Mouse (Mus musculus): ENCODE measurements around the gene Noxred1. TPM values are rescaled to one million over a fixed set of nuclear protein-coding genes. Genes with fewer than 3 reads are reported as not detected.

The Noxred1 gene
- 68.5 and 75.4 TPM in 2 replicates for polyA plus RNA-seq (2012; rRNA removed)

GRCm38 (mm10) chr12:87238632-87239031 is at the start of gene Noxred1:
TSS of gene Noxred1 (minus strand) at chr12:87238732.
- peak within 1 kb of the TSS; percentile 79 for H3K4me3 ChIP-seq (ENCODE audit: control insufficient read depth, low read depth, low read length)
- peaks cover 10% of the 10 kb centered on the region for H3K36me3 ChIP-seq (ENCODE audit: control insufficient read depth, insufficient read depth, low read length)
- no peaks in the 10 kb centered on the region for H3K4me1 ChIP-seq (ENCODE audit: control insufficient read depth, insufficient read depth, low read length)
- no peaks in the 10 kb centered on the region for H3K27me3 ChIP-seq (ENCODE audit: control insufficient read depth, insufficient read depth, low read length)
- no peak for TF ChIP-seq CTCF (IDR thresholded peaks at IDR 0.05; ENCODE audit: control insufficient read depth, insufficient read depth, insufficient replicate concordance, low read depth, low read length)
- TF ChIP-seq POLR2A (IDR thresholded peaks at IDR 0.05; ENCODE audit: control insufficient read depth, low read depth, low read length), result no peak
- H3K27ac ChIP-seq (ENCODE audit: control insufficient read depth, insufficient read depth, low read depth, low read length), result peak within 1 kb of the TSS; percentile 52

DNA sequence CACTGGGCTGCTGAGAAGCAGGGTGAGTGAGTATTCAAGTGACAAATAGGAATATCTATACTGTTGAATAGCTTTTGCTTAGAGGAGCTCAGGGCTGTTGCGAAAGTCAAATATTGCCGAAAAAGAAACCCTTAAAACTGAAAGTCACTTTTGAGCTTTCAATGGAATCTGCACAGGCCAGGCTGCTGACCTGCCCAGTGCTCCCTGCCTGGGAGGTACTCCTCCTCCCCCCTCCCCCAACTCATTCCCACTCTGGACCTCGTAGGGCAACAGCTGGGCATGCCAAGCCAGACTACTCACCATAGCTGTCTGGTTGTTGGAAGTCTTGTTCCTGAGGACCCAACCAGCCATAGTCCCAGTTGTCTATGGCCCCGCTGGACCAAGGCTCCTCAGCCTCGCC is 46.2 kb upstream of the Noxred1 start:
- Histone ChIP-seq H3K27me3 (ENCODE audit: control insufficient read depth, insufficient read depth, low read length) (no peaks in the 10 kb centered on the region), H3K4me1 (ENCODE audit: control insufficient read depth, insufficient read depth, low read length) (no peaks in the 10 kb centered on the region), H3K36me3 (ENCODE audit: control insufficient read depth, insufficient read depth, low read length) (no peaks in the 10 kb centered on the region), H3K27ac (ENCODE audit: control insufficient read depth, insufficient read depth, low read depth, low read length) (no peak overlapping the region), H3K4me3 (ENCODE audit: control insufficient read depth, low read depth, low read length) (no peak overlapping the region)
- TF ChIP-seq POLR2A (IDR thresholded peaks at IDR 0.05; ENCODE audit: control insufficient read depth, low read depth, low read length), result no peak
- TF ChIP-seq CTCF (IDR thresholded peaks at IDR 0.05; ENCODE audit: control insufficient read depth, insufficient read depth, insufficient replicate concordance, low read depth, low read length), result no peak

- Histone ChIP-seq H3K4me3 (ENCODE audit: control insufficient read depth, low read depth, low read length) (no peak overlapping the region), H3K27ac (ENCODE audit: control insufficient read depth, insufficient read depth, low read depth, low read length) (no peak overlapping the region), H3K36me3 (ENCODE audit: control insufficient read depth, insufficient read depth, low read length) (no peaks in the 10 kb centered on the region), H3K27me3 (ENCODE audit: control insufficient read depth, insufficient read depth, low read length) (no peaks in the 10 kb centered on the region), H3K4me1 (ENCODE audit: control insufficient read depth, insufficient read depth, low read length) (no peaks in the 10 kb centered on the region)
- TF ChIP-seq POLR2A (IDR thresholded peaks at IDR 0.05; ENCODE audit: control insufficient read depth, low read depth, low read length), result no peak
- TF ChIP-seq CTCF (IDR thresholded peaks at IDR 0.05; ENCODE audit: control insufficient read depth, insufficient read depth, insufficient replicate concordance, low read depth, low read length), result no peak
These were observed 45.7 kb upstream of the Noxred1 start for GRCm38 (mm10) chr12:87284268-87284667.

DNA sequence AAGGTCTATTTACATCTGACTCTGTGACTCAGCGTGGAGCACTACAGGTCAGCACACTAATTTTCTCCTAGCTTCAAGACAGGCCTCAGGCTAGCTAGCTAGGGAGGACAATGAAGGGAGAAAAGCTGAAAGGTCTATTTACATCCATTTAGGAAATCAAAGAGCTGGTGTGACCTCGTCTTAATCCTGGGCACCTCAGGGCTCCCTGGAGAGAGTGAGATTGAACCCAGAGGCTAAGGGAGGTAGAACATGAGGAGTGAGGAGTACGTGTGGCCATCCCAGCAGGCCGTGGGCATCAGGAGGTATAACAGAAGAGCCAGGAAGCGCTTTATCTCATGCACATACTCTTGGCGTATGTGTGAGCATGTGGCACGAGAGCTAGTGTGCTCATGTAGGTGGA is 45.2 kb upstream of the Noxred1 start:
- TF ChIP-seq POLR2A (IDR thresholded peaks at IDR 0.05; ENCODE audit: control insufficient read depth, low read depth, low read length), result no peak
- no peak for TF ChIP-seq CTCF (IDR thresholded peaks at IDR 0.05; ENCODE audit: control insufficient read depth, insufficient read depth, insufficient replicate concordance, low read depth, low read length)
- Histone ChIP-seq H3K4me3 (ENCODE audit: control insufficient read depth, low read depth, low read length) (no peak overlapping the region), H3K4me1 (ENCODE audit: control insufficient read depth, insufficient read depth, low read length) (no peaks in the 10 kb centered on the region), H3K27me3 (ENCODE audit: control insufficient read depth, insufficient read depth, low read length) (no peaks in the 10 kb centered on the region), H3K36me3 (ENCODE audit: control insufficient read depth, insufficient read depth, low read length) (no peaks in the 10 kb centered on the region), H3K27ac (ENCODE audit: control insufficient read depth, insufficient read depth, low read depth, low read length) (no peak overlapping the region)

DNA sequence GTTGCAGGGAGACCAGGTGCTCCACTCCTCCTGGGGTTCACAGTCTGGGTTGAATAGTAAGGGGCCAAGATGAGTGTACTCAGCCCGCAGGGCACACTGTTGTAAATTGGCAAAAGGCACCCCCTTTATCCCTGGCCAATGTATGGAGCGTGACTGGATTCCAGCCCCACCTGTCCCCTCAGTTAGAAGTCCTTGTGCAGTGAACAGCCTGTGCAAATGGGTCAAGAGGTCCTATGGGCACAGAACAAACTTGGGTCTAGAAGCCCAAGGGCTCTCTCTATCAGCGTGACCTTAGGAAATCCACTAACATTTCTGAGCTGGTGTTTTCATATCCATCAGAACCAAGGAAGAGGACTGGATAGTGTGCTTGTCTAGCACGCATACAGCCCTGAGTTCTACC is 44.2 kb upstream of the Noxred1 start:
- TF ChIP-seq POLR2A (IDR thresholded peaks at IDR 0.05; ENCODE audit: control insufficient read depth, low read depth, low read length), result no peak
- TF ChIP-seq CTCF (IDR thresholded peaks at IDR 0.05; ENCODE audit: control insufficient read depth, insufficient read depth, insufficient replicate concordance, low read depth, low read length), result no peak
- Histone ChIP-seq H3K4me3 (ENCODE audit: control insufficient read depth, low read depth, low read length) (no peak overlapping the region), H3K27ac (ENCODE audit: control insufficient read depth, insufficient read depth, low read depth, low read length) (no peak overlapping the region)

DNA sequence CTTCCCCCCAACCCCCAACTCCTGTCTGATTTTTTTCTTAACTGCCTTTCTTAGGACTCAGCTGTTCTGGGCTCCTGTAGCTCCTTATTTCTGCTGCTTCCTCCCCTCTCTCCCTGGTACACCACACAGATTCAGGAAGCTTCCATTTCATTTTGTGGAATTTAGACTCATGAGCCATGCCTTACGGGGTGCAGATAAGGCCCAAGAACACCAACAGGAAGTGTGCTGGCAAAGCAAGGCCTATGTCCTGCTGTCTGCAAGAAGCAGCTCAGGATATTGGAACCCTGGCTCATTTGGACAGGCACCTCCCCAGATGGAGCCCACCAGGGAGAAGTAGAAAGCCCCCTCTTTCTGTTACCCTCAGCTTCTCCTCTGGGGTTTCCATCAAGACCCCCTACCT is 43.2 kb upstream of the Noxred1 start:
- Histone ChIP-seq H3K4me3 (ENCODE audit: control insufficient read depth, low read depth, low read length) (no peak overlapping the region), H3K36me3 (ENCODE audit: control insufficient read depth, insufficient read depth, low read length) (no peaks in the 10 kb centered on the region), H3K27ac (ENCODE audit: control insufficient read depth, insufficient read depth, low read depth, low read length) (no peak overlapping the region), H3K27me3 (ENCODE audit: control insufficient read depth, insufficient read depth, low read length) (no peaks in the 10 kb centered on the region), H3K4me1 (ENCODE audit: control insufficient read depth, insufficient read depth, low read length) (no peaks in the 10 kb centered on the region)
- no peak for TF ChIP-seq POLR2A (IDR thresholded peaks at IDR 0.05; ENCODE audit: control insufficient read depth, low read depth, low read length)

More for the DNA sequence above, 44.2 kb upstream of the Noxred1 start:
- Histone ChIP-seq H3K4me1 (ENCODE audit: control insufficient read depth, insufficient read depth, low read length) (no peaks in the 10 kb centered on the region), H3K36me3 (ENCODE audit: control insufficient read depth, insufficient read depth, low read length) (no peaks in the 10 kb centered on the region), H3K27me3 (ENCODE audit: control insufficient read depth, insufficient read depth, low read length) (no peaks in the 10 kb centered on the region)

DNA sequence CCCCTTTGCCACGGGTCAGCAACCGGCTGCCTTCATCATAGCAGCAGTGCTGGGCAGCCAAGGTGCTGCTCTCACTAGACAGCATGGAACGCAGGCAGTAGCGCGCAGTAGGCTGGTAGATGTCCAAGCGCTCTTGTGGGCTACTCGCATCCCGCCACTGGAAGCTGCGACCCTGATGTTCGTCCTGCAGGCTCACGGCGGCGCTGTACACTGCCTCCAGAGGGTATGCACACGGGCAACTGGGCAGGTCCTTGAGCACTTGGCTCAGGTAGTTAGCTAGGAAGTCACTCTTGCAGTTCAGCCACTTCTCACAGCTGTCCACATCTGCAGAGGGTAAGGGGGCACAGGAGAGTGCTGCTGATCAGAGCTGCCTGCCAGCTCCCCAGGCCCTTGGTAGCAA is 41.3 kb upstream of the Noxred1 start:
- Histone ChIP-seq H3K4me3 (ENCODE audit: control insufficient read depth, low read depth, low read length) (no peak overlapping the region), H3K27me3 (ENCODE audit: control insufficient read depth, insufficient read depth, low read length) (no peaks in the 10 kb centered on the region), H3K36me3 (ENCODE audit: control insufficient read depth, insufficient read depth, low read length) (no peaks in the 10 kb centered on the region; the same call in 1 of the 2 replicates), H3K4me1 (ENCODE audit: control insufficient read depth, insufficient read depth, low read length) (no peaks in the 10 kb centered on the region), H3K27ac (ENCODE audit: control insufficient read depth, insufficient read depth, low read depth, low read length) (no peak overlapping the region)
- TF ChIP-seq CTCF (IDR thresholded peaks at IDR 0.05; ENCODE audit: control insufficient read depth, insufficient read depth, insufficient replicate concordance, low read depth, low read length), result no peak
- TF ChIP-seq POLR2A (IDR thresholded peaks at IDR 0.05; ENCODE audit: control insufficient read depth, low read depth, low read length), result no peak

DNA sequence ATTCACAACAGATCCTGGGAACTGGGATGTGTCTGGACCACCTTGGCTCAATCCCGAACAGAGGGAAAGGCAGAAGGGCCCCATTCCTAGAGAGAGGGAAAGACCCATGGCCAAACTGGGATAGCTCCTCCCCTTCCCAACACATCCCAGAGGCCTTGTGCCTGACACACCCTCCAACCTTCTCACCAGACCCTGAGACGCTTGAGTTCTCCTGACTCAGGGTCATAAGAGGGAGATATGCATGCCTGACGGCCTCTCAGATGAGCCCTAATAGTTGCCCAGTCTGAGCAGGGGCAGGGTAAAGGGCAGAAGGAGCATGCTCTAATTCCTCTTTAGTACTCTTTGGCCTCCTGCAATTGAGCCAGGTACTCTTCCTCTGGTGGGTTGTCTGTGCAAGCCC is 40.8 kb upstream of the Noxred1 start:
- H3K4me3 ChIP-seq (ENCODE audit: control insufficient read depth, low read depth, low read length), result no peak overlapping the region
- no peaks in the 10 kb centered on the region for H3K4me1 ChIP-seq (ENCODE audit: control insufficient read depth, insufficient read depth, low read length)
- no peaks in the 10 kb centered on the region; the same call in 1 of the 2 replicates for H3K36me3 ChIP-seq (ENCODE audit: control insufficient read depth, insufficient read depth, low read length)

More for the DNA sequence above, 40.8 kb upstream of the Noxred1 start:
- H3K27ac ChIP-seq (ENCODE audit: control insufficient read depth, insufficient read depth, low read depth, low read length), result no peak overlapping the region
- TF ChIP-seq POLR2A (IDR thresholded peaks at IDR 0.05; ENCODE audit: control insufficient read depth, low read depth, low read length) (no peak), CTCF (IDR thresholded peaks at IDR 0.05; ENCODE audit: control insufficient read depth, insufficient read depth, insufficient replicate concordance, low read depth, low read length) (no peak)
- no peaks in the 10 kb centered on the region for H3K27me3 ChIP-seq (ENCODE audit: control insufficient read depth, insufficient read depth, low read length)
